Mouse (Mus musculus) stomach, postnatal 0 days (tissue): ENCODE measurements at regions not wholly inside any gene's neighbourhood (a gene's known extent, or its start where the extent isn't known, plus 50 kb on each side); places are given as distances from the start of the nearest gene placed in this dataset.

Source experiments
- CTCF ChIP-seq: IDR thresholded peaks from 2 replicates; pipeline ENCODE4 v1.5.1; 2016; ENCODE audit warnings: antibody characterized with exemption, low read depth, mild to moderate bottlenecking, moderate library complexity
- EP300 ChIP-seq: optimal IDR thresholded peaks from 2 replicates; pipeline ENCODE3; 2016; ENCODE audit warnings: antibody characterized with exemption

DNA sequence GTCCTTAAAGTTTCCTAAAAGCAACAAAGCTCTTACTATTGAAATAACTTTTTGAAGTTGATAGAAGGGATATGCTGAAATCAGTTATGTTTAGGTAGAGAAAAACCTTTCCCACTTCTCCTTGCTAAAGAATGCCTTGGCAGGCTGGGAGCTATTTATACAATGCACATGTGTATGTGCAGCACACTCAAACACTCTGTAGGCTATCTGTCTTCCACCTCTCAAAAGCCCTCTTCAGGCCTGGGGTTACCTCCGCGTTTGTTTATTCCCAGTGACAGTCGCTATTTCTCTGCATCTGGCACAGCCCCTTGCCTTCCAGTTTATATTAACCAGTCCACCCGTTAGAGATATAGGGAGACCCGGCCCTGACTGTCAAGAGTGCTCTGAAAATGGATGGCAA lies 66.3 kb upstream of the Lnx1 start:
- TF ChIP-seq CTCF (no peak), EP300 (no peak)
